Mouse (Mus musculus) liver (tissue): ENCODE results near the gene Mea1.

ENCODE experiments used
- DNase-seq: peaks from one replicate; pipeline ENCODE4 v3.0.0-alpha.2; 2020; ENCODE audit warnings: mixed read lengths

Gene Mea1

DNA sequence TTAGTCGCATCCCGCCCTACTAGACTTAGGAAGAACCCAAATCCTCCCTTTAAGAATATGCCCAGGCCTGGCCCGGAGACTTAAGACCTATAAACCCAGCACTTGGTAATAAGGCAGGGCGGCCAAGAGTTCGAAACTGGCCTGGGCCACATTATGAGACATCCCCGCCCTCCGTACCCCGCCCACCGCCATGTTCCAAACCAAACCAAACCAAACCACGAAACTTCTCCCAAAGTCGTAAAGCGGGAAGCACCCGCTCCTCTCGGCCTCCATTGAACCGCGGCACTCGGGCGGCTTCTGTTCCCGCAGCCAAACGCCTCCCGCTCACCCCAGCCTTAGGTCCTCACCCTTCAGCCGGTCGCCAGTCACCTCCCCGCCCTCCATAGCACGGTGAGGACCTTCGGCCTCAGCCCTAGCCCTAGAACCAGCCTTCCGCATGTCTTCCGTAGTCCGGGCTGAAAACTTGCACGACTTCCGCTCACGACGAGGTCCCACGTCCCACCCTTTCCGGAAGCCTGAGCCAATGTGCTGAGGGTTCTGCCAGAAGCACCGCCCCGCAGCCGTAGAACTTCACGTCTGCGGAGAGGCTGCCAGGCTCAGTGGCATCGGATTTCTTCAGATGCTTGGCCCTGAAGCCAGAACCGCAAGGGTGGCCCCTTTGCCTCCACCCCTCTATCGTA lies 4.6 kb upstream of the Mea1 start, which contains the start of gene Rrp36:
TSS of gene Rrp36 (minus strand) at position 503 of the 680 bp plus-strand sequence.
- peak; percentile 91 for DNase-seq

DNA sequence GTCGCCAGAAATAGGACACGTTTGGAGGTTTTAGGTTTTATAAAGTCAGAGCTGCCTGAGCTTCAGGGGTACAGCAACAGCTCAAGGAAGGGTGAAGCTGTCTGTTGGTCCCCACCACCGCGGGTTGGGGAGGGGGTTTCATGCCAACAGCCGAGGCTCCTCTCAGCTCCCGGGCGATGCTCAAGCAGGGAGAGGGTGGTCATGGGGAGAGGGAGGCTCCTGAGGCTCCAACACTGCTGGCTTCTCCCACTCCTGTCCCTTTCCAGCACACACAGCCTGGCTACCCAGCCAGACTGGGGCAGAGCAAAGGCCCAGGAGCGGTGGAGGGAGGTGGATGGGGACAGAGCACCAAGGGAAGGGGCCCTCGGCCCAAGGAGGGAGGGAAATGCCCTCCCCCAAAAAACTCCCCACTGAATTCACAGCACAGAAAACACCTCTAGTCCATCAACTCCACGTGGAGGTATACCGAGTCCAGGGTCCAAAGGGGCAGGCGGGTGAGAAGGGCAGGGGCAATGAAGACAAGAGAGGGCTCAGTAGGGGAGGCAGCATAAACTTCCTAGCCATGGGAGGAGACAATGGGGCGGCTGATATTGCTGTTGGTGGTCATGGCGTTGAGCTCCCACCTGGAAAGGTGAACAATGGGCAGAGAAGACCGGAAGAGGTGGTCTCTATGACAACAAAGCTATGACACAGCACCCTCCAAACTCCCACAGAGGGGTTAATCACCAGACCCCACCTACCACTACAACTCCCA lies 3.9 kb upstream of the Mea1 start:
- no peak for DNase-seq

DNA sequence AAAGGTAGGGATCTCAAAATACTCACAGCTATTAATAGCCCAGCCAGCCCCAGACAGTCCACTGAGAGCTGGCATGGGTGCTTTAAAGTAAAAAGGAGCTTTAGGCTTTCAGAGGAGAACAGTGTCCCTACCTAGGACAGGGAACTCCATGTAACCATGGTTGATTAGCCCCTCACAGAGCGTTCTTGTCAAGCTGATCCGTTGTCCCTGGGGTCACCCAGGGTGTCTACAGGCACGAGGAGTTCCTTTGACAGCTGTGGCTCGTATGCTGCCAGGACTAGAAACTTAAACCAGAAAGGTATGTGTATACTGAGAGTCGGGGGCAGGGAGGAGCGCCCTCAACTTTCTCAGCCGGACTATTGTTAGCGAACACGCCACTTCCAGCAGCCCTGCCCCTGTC lies 318 bp downstream of the Mea1 start:
- no peak for DNase-seq

DNA sequence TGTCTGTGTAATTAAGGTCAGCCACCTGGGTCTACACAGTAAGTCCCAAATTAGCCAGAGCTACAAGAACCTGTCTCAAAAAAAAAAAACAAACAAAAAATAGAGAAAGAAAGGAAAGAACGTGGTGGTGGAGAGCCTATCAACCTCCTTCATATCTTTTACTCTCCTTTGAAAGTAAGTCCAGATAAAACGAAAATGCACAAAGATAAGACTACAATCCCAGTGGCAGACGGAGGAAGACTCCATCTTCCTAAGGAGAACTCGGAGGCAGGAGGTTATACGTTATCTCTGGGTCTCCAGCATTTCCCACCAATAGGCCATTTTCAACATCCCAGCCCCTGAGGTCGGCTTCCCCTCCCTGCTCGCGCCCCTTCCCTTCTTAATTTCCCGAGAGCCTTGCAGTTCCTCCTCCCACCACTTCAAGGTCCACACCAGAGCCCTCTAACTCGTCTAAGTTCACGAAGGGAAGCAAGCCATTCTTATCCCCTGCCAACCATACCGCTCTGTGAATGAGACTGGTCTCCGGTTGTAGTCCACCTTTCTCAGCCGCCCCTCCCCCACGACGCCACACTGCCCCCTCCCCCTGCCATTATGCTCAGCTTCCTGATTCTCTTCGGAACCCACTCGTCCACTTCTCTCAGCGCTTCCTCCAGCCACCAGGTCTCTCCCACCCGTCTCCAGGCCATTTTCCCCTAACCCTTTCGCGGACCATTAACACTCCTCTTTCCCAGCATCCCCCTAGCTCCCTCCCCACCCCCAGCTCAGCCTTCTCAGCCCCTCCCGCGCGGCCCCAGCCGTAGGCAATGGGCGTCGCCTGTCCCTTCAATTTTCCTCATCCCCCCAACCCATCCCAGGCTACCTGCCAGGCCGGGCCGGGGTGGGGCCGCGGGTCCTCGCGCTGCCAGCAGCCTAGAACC lies 1.5 kb downstream of the Mea1 start:
- peak; percentile 55 for DNase-seq

DNA sequence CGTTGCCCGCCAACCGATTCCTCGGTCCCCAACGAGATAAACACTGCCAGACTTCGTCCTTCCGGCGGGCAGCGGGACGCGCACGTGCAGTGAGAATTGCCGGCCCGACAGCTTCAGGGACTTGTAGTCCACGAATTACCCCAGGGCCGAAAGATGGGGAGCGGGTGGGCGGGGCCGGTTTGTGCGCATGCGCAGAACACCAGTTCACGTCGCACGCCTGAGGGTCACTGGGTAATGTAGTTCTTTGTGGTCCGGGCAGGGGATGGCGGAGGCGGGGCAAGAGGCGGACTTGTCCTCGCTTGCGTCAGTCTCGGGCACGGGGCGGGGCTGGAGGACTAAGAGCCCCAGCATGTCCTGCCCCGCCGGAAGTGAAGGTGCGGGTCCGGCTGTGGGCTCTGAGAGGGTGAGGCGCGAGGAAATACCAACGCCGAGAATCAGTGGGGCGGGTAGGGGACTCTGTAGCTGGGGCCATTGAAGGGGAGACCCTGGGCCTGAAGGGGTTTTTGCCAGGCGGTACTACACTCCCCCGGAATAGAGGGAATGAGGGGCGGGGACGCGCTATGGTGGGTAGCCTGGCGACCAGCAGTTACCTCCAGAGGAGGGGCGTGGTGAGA lies 2.3 kb downstream of the Mea1 start, which contains the start of gene Klhdc3:
TSS of gene Klhdc3 (minus strand) at position 155 of the 614 bp plus-strand sequence.
- DNase-seq = peak; percentile 100

DNA sequence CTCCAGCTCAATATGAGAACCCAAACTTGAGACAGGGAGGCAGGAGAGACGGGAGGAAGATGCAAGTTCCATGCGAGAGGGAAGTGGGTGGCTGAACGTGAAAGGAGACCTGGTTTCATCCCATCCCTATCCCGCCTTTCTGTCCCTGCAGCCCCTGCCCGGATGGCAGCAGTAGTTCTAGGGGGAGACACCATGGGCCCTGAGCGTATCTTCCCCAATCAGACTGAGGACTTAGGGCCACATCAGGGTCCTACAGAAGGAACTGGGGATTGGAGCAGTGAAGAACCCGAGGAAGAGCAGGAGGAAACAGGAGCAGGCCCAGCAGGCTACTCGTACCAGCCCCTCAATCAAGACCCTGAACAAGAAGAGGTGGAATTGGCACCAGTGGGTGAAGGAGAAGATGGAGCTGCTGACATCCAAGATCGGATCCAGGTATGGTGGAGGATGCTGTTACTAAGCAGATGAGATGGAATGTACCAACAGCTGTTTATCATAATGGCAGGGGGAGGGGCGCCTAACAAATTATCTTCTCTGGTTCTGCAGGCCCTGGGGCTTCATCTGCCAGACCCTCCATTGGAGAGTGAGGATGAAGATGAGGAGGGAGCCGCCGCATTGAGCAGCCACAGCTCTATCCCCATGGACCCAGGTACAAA lies 3.0 kb downstream of the Mea1 start:
- no peak for DNase-seq

DNA sequence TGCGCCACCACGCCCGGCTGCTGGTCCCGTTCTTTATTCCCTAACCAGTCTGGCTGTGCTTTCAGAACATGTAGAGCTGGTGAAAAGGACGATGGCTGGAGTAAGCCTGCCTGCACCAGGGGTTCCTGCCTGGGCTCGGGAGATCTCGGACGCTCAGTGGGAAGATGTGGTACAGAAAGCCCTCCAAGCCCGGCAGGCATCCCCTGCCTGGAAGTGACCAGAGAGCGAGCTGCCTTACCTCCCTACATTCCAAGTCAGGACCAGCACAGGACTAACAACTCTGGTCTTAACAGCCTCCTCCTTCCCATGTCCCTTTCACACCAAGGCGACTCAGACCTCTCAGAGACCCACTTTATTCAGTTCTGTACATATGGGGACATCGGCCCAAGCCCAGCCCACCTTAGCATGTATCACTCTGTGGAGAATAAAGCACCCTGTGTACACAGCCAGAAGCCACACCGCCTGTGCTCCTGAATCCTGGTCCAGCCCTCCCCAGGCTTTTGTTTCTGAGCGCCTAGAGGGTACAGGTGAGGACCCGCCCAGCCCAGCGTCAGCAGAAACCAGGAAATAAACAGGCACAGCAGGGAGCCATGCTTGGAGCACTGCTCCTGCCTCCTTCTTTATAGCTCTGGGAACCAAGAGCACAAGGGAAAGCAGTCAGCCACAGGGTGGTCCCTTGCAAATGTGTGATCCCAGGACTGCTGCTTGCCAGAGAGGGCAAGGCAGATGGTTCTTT lies 4.2 kb downstream of the Mea1 start:
- no peak for DNase-seq

DNA sequence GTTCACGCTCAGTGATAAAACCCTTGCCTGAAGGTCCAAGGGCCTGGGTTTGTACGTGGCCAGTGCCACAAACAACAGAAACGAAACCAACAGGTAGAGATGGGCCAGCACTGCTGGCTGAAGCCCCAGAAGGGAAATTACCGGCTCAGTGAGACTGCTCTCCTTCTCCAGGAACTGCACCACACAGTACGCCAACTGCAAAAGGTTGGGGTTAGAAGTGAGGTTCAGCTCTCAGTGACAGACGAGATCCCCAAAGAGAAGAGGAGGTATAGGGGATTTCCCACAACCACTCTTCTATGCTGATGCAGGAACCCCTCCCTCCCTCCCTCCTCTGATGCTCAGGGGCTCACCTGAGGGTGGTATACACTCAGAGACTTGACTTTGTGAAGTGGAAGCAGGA lies 7.3 kb downstream of the Mea1 start:
- DNase-seq = no peak

DNA sequence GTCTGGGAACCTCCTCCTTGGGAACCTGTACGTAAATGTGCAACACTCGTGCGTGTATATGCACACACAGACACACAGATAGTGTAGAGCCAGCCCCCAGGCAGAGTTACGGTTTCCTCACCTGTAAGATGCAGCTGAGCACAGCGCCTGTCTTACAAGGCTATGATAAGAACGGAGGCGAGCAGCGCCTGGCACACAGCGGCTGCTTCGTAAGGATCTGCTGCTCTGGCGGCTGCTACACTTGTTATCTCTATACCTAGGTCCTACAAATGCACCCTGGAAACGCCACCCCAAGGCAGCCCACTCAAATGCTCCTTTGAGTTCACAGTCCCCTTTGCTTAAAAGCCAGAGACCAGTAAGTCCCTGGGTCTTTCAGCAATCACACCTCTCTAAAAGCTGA lies 12.1 kb downstream of the Mea1 start:
- peak; percentile 62 for DNase-seq

DNA sequence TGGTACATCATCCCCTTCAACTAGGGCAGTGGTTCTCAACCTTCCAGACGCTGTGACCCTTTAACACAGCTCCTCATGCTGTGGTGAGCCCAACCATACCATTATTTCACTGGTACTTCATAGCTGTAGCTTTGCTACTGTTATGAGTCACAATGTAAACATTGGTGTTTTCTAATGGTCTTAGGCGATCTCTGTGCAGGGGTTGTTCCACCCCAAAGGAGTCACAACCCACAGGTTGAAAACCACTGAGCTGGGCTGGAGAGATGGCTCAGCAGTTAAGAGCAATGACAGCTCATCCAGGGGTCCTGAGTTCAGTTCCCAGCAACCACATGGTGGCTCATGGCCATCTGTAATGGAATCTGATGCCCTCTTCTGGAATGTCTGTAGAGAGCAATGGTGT lies 12.8 kb downstream of the Mea1 start:
- DNase-seq = no peak

DNA sequence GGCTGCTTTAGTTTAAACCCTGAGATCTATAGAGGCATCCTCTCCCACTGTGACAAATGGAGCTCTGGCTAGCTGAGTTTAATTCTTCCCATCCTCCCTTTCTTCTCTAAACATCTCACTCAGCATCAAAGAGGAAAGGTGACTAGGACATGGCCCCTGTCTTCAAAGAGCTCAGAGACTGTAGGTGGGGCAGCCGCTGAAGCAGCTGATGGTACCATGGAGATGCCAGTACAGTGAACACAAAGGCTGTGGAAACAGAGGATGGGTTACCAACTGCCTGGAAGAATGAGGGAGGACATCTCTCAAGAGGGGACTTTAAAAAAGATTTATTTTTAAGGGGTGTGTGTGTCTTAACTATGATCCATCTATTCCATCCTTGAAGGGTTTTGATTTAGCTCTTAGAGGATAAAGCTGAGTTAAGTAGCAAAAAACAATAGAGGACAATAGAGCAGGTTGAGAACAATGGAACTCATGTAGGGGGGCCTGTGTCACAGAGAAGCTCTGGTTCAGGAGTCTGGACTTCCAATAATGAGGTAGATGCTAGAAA lies 16.0 kb downstream of the Mea1 start:
- no peak for DNase-seq

DNA sequence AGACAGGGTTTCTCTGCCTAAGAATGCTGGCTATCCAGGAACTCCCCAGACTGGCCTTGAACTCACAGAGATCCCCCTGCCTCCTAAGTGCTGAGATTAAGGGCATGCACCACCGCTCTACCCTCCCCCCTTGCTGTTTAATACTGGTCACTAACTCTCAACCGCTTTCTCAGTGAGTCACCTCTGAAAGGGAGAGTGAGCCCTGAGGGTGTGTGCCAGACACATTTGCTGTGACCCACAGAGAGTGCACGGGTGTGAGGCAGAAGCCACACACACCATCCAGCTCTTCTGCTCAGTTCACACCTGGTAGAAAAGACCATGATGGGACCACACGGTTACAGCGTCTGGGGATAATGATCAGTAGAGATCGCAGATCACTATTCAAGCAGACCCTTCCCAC lies 19.9 kb downstream of the Mea1 start:
- DNase-seq = no peak

DNA sequence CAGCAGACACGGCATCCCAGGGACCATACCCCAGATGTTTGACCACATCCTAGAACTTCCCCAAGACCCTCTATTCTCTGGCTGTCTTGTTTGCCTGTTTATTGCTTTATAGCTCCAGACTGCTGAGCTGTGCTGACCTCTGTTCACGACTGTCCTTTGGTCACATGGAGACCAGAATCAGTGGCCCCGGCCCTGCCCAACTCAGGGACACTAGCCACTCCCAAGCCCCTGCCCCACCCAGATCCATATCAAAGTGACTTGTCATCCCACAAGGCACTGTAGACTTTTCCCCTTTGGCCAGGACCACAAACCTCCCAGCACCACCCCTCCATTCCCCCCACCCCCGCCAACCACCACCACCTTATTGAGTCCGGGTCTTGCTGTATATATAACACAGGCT lies 20.7 kb downstream of the Mea1 start:
- no peak for DNase-seq

DNA sequence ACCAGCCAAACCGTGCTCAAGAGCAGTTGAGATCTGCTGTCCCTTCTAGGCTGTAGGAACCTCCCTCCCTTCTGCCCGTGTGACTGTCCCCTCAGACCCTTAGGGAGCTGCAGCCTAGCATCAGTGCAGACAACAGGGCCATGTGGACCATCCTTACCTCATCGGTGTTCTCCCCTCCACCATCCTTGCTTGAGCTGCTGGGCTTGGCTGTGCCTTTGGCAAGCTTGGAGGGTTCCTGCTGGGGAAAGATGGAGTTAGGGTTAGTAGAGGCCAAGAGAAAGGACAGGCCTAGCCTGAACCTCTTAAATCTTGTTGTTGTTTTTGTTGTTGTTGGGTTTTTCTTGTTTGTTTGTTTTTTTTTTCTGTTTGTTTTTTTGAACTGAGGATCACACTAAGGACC lies 21.3 kb downstream of the Mea1 start:
- DNase-seq = no peak

DNA sequence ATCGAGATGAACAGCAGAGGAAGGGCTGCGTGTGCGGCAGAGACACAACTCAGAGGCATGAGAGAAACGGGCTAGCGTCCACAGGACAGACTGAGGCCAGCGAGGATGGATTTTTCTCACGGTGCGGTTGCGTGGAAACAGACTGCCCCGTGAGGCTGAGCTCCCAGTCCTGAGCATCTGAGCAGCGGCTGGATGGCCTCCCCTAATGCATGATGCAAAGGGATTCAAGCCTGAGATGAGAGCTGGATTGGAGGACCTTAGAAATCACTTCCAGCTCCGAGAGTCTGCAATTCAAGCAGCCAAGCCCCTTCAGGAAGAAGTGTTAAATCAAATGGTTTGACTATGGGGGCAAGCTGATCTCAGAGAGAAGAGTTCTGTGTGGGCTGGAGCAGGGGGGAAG lies 22.9 kb downstream of the Mea1 start:
- no peak for DNase-seq

DNA sequence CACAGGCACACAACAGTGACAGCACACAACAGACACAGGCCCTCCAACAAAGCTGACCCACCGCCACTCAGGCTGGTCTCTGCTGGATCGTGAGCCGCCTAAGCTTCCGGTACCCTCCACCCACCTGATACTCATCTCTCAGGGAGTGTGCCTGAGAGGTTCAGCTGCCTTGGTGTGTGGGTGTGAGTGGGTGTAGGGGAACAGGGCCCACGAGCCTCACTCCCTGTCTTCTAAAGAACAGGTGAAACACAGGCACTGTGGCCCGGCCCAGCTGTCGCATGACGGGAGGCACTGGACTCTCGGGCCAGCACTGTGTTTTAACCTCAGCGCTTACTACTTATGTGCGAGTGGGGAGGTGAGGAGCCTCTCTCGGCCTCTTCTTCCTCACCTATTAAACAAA lies 23.5 kb downstream of the Mea1 start:
- no peak for DNase-seq

DNA sequence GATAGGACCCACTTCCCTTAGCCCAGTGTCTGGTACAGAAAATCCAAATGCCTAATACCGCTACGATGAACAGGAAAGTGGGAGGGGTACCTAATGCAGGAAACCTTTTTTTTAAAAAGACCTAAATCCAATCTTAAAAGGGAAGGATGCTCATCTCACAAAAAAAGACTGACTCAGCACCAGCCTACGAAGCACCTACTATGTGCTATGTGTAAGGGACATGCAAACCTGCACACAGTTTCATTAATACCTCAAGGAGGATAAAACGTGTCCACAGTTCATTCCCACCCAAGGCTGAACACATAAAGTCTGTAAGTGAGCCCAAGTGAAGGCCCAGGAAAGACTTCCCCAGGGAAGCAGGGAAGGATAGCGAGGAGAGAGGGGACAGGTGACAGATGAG lies 23.9 kb downstream of the Mea1 start:
- DNase-seq = no peak

DNA sequence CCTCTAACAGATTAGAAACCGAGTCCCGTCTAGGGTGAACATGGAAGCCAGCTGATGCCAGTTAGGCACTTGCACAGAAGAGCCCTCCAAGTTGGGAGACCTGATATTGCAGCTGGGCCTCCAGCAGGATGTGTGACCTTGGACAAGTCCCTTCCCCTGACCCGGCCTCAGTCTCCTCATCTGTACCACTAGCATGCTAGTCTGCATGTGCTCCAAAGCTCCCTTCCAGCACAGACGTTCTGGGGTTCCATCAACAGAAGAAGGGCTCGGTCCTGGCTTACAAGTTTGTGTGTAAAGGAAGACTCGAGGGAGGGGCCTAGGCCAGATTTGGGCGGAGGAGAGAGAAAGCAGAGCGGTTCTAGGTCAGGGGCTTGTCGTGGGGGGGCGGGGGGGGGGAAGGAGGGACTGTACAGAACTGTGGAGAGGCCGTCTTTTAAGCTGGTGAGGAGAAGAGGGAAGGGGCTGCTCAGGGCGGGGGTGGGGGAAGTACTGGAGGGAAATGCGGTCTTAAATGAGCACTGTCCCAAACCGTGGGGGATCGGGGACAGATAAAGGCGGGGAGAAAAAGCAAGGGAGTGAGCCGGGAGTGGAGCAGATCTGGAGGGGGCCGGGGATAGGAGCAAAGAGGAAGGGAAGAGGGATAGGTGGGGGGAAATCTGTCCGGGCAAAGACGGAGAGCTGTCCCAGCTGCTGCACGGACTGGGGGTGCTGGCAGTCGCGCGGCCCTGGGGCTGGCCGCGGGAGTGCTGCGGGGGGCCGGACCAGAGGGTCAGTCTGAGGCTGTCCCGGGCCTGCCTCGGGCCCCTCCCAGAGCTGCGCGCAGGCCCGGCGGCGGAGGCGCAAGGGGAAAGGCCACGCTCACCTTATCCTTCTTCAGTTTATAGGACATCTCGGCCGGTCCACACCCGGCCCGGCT lies 25.6 kb downstream of the Mea1 start:
- DNase-seq = peak; percentile 16

DNA sequence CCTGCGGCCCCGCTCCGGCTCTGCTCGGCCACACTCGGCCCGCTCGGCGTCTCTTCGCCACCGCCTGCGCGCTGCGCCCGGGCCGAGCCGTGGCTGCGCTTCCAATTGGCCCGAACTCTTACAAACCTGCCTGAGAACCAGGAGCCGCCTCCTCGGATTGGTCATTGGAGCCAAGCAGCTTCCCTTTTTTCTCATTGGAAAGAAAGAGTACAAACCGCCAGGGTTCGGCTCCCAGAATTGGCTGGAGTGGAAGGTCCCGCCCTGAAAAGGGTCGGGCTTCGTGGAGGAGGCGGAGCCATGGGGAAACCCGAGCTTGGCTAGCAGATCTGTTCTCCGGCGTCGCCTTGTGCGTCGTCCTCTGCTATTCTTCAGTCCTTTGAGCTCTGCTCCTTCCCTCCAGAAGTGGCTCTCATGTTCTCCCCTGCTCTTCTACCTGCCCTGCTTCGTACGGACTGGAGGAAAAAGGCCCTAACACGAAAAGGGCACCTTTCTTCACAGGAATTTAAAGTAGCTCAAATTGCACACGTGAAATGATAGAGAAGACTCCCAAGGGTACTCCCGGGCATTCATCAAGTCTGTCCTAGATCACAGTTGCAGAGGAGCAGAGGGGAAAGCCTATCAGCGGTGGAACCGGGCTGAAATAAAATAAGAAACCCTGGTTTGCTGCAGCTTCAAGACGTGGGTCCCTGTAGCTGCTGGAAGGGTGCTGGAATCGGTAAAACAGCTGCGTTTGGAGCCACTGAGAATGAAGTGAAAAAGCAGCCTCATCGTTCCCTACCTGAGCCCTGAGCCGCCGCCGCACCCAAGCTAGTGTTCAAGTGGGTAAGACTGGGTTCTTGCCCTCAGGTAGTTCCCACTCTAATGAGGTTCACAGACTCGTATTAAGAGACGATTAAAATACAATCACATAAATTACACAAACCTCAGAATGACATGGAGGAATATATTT lies 26.6 kb downstream of the Mea1 start, which contains the start of gene Ppp2r5d:
TSS of gene Ppp2r5d (minus strand) at position 225 of the 949 bp plus-strand sequence.
- peak; percentile 96 for DNase-seq
